Mouse (Mus musculus): Measurements from ENCODE around the gene Klhl15.
"Not testable (repeated sequence)": the region's sequence is repeated elsewhere in the genome, so short reads cannot be mapped to it uniquely, and the experiment has no call there.

Gene Klhl15

DNA sequence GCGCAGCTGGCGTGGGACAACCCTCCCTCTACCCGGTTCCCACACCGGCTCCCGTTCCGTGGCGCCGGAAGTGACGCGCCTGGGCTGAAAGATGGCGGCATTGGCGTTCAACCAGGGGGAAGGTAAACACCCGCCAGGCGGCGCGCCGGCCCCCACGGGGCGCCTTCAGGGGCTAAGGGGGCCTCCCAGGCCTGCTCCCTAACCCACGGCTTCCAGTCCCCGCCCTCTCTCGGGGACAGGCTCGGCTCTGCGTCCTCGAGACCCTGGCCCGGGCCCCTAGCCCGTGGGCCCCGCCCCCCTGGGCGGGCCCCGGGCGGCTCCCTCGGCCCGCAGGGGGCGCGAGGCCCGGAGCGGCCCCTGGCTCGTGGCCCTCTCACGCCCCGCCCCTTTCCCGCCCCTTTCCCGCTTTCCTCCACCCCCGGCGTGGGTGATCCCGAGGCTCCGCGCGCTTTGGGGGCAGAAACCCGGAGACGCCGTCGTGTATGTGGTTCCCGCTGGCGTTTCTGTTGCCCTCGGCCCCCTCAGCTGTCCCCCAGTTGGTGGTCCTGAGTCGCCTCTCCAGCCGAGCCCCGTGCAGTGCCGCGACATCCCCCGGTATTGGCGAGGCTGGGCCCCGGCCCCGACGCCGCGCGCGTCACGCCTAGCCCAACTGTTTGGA is at the start of gene Klhl15:
Gene Klhl15, plus strand, starts transcription at position 68 of the 658 bp plus-strand sequence.
- DNase-seq = peak; percentile 80

DNA sequence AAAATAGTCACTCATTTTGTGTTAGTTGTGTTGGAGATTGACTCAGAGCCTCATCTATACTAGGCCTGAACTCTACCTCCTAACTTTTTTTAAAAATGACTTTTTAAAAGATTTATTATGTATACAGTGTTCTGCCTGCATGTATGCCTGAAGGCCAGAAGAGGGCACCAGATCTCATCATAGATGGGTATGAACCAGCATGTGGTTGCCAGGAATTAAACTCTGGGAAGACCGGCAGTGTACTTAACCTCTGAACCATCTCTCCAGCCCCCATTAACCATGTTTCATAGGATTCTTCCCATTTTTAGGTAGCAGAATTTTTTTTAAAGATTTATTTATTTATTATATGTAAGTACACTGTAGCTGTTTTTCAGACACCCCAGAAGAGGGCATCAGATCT is 49.2 kb upstream of the Klhl15 start:
- DNase-seq = no peak

DNA sequence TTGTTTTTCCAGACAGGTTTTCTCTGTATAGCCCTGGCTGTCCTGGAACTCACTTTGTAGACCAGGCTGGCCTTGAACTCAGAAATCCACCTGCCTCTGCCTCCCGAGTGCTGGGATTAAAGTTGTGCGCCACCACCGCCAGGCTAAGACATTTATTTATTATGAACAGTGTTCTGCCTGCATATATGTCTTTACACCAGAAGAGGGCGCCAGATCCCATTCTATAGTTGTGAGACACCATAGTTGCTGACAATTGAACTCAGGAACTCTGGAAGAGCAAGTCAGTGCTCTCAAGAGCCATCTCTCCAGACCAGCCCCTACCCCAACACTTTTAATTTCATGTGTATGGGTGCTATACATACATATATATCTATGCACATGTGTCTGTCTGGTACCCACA is 40.5 kb upstream of the Klhl15 start:
- DNase-seq = not testable (repeated sequence)

DNA sequence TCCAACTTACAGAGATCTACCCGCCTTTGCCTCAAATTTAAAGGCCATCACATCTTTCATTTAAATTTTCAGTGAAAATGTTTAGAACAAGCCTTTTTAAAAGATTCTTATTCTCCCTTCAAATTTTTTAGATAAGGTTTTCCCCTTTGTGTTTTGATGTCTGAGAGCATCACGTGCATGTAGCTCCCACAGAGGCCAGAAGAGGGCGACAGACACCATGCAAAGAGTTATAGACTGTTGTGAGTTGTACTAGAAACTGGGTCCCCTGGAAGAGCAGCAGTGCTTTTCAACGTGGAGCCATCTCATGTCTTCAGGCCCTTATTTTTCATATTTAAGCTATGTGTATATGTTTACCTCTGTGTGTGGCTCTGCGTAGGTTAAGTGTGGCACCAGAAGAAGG is 36.6 kb upstream of the Klhl15 start:
- DNase-seq = no peak

DNA sequence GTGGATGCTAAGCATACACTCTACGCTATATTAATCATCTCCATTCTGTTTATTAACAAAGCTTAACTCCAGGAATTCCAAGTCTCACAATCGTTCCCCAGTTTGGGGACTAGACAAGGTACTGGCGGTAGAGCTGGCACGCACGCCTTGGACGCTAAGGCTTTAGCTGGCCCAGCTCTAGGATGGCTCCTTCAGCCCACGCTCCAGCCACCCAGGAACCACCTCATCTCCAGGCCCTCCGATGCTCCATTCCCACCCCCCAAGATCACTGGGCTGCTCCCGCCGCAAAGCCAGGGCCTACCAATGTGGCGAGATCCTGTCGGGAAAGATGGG is 22.2 kb upstream of the Klhl15 start:
- DNase-seq = no peak

DNA sequence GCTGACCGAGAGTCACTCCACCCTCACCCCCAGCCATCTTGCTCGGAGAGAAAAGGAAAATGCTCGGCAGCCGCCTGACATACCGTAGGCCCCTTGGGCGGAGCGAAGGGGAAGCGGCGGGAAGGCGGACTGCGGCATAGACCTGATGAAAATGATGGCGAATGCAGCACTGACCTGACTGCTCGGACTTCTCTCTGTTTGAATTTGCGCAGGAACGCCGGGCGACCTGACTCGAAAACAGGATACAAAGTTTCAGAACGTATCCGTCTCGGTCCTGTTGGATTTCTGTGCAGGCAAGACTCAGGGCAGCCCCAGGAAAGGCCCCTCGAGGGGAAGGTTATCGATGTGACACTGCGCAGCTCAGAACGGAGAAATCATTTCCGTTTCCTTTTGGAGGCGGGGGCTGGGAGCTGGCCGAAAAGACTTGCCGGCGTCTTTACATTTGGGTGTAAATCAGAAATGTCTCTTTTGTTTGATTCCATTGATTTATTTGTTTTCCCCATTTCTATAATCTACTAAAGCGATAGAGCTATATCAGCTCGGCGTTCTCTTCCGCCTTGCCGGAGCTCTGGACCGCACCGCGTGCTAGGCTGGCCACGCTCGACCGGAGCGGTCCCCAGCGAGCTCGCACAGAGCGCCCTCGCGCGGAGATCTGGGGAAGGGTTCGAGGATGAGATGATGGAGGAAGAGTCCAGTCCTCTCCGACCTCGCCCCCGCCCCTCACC is 21.6 kb upstream of the Klhl15 start, which contains the start of gene Eif2s3x:
Gene Eif2s3x, minus strand, starts transcription at position 266 of the 725 bp plus-strand sequence.
- DNase-seq = peak; percentile 83

DNA sequence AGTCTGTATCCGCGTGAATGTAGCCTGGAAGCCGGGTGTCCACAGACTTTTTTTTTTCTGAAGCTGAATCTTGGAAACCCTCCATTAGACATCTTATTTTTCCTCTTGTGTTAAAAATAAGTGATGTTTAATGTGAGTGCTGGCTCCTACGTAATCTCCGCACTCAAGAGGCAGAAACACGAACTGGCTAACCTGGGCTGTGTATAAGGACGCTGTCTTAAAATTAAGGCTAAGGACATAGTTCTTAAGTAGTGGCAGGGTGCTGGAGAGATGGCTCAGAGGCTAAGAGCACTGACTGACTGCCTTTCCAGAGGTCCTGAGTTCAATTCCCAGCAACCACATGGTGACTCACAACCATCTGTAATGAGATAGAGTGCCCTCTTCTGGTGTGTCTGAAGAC is 21.0 kb upstream of the Klhl15 start:
- peak; percentile 27 for DNase-seq

GRCm38 (mm10) chrX:94233432-94233831 is 967 bp upstream of the Klhl15 start:
- DNase-seq = no peak

DNA sequence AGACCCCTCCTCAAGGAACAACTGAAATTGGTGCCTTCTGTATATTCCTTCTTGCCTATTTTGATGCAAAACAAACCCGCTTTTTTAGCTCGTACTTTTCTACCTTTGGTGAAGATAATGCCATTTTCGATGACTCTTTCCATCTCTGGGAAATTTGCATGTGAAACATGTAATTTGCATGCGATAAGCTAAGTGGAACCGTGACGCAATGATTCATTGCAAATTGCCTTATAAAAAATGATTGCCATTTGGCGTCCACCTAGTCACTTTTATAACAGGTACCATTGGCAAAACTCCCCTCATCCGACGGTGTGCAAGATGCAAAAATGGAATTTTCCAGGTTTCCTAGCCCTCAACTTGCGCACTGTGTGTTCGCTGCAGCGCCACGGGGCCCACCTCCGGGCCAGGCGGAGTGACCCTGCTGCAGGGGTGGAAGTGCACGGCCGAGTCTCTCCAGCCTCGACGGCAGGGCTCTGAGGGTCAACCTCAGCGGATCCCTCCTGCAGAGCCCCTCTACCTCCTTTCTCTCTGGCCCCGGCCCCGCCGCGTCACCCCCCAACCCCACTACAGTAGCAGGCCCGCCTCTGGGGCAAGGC is 365 bp upstream of the Klhl15 start:
- DNase-seq = no peak

- DNase-seq = peak; percentile 27
Measured at GRCm38 (mm10) chrX:94235190-94235555, 774 bp downstream of the Klhl15 start.

- no peak for DNase-seq
Measured at GRCm38 (mm10) chrX:94235601-94236000, 1.2 kb downstream of the Klhl15 start.

GRCm38 (mm10) chrX:94288923-94289322 is 54.5 kb downstream of the Klhl15 start:
- peak; percentile 14 for DNase-seq

- no peak for DNase-seq
Measured at GRCm38 (mm10) chrX:94302928-94303327, 68.5 kb downstream of the Klhl15 start.

GRCm38 (mm10) chrX:94321036-94321902 is 86.9 kb downstream of the Klhl15 start:
- no peak for DNase-seq
